Mouse (Mus musculus): Measurements from ENCODE around the gene Prrg2. TPM values are rescaled to one million over a fixed set of nuclear protein-coding genes. Genes with fewer than 3 reads are reported as not detected.

The Prrg2 gene
- total and polyA plus RNA-seq, 3 experiments, result 5.5 to 23.6 (median 6.2) TPM

GRCm38 (mm10) chr7:45006503-45006902 lies 56.0 kb downstream of the Prrg2 start:
- intact Hi-C loops (cut with DNase I), result no loop called here
- Histone ChIP-seq H3K9ac (ENCODE audit: low read depth, low read length) (no peak overlapping the region), H3K27ac (no peak overlapping the region), H3K27me3 (ENCODE audit: control insufficient read depth, insufficient read depth, low read length) (no peaks in the 10 kb centered on the region), H3K36me3 (ENCODE audit: control insufficient read depth, insufficient read depth, low read length) (no peaks in the 10 kb centered on the region), H3K4me3 (no peak overlapping the region), H3K4me1 (ENCODE audit: control insufficient read depth, insufficient read depth, low read length) (peaks cover 1% of the 10 kb centered on the region; the same call in 1 of the 2 replicates), H3K79me2 (replicated peaks; ENCODE audit: control insufficient read depth, insufficient read depth, low read length) (no peaks in the 10 kb centered on the region; the same call in 1 of the 2 replicates)
- DNase-seq, result no peak
- TF ChIP-seq EP300 (IDR thresholded peaks at IDR 0.05; ENCODE audit: insufficient read depth, low read depth, low read length), result no peak
- no peak for TF ChIP-seq CTCF (IDR thresholded peaks at IDR 0.05)
- no peak for TF ChIP-seq POLR2A (IDR thresholded peaks at IDR 0.05; ENCODE audit: insufficient read depth, low read depth, low read length)
- 91% methylated on average over 12 of the region's 12 CpGs for WGBS

DNA sequence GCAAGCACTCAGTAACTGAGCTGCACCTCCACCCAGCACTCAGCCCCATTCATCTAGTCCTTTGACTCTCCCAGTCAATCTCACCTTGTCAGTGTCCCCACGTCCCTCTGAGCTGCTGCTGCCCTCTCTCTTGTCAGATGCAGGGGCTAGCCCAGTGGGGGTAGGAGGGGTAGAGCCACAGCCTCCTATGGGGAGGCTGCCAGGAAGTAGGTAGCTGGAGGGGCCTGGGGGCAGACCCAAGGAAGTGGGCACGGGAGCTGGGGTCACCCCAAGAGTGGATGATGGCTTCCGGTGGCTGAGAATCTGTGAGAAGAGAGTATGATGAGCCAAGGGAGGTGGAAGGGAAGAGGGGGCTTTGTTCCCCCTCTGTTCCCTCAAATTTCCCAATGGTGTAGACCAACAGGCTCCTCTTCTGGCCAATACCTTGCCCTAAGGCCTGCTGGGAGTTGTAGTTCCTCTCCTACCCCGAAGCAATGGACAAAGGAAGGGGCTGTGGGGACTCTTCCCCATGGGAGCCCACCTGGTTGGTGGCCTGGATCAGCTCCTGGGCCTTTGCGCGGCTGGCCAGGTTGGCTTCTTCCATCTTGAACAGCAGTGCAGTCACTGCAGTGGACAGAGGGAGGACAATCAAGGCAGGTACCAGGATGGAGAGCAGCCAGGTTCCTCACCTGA lies 57.0 kb downstream of the Prrg2 start:
- H3K79me2 ChIP-seq (replicated peaks; ENCODE audit: control insufficient read depth, insufficient read depth, low read length), result no peaks in the 10 kb centered on the region; the same call in 1 of the 2 replicates
- no peaks in the 10 kb centered on the region for H3K27me3 ChIP-seq (ENCODE audit: control insufficient read depth, insufficient read depth, low read length)
- H3K9ac ChIP-seq (ENCODE audit: low read depth, low read length), result no peak overlapping the region
- no peak overlapping the region for H3K27ac ChIP-seq
- no peak overlapping the region for H3K4me3 ChIP-seq
- intact Hi-C loops (cut with DNase I), result no loop called here
- TF ChIP-seq CTCF (IDR thresholded peaks at IDR 0.05) (no peak), EP300 (IDR thresholded peaks at IDR 0.05; ENCODE audit: insufficient read depth, low read depth, low read length) (no peak)
- DNase-seq, result no peak
- H3K4me1 ChIP-seq (ENCODE audit: control insufficient read depth, insufficient read depth, low read length), result peaks cover 1% of the 10 kb centered on the region; the same call in 1 of the 2 replicates
- 77% methylated on average over 6 of the region's 6 CpGs for WGBS
- H3K36me3 ChIP-seq (ENCODE audit: control insufficient read depth, insufficient read depth, low read length), result no peaks in the 10 kb centered on the region

DNA sequence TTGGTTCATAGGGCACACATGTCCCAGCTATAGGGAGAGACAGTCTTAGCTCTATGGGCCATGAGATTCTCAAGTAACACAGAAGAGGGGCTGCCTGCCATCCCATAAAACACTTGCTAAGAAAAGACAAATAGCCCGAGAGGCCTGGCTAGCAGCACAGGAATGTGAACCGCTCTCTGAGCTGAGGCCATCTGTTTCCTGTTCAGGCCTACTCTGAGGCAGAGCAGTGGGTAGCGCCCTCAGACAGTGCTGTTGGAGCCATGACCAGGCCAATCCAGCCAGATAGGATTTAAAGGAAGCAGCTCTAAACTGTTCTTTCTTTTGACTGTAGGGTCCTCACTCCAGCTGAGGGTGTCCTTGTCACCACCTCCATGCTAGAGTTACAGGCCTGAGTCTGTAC lies 57.9 kb downstream of the Prrg2 start:
- no peak overlapping the region for H3K27ac ChIP-seq

More for the DNA sequence above, 57.9 kb downstream of the Prrg2 start:
- 33% methylated on average over 3 of the region's 3 CpGs for WGBS
- Histone ChIP-seq H3K9ac (ENCODE audit: low read depth, low read length) (no peak overlapping the region), H3K79me2 (replicated peaks; ENCODE audit: control insufficient read depth, insufficient read depth, low read length) (no peaks in the 10 kb centered on the region; the same call in 1 of the 2 replicates), H3K36me3 (ENCODE audit: control insufficient read depth, insufficient read depth, low read length) (peaks cover 3% of the 10 kb centered on the region), H3K27me3 (ENCODE audit: control insufficient read depth, insufficient read depth, low read length) (no peaks in the 10 kb centered on the region), H3K4me3 (no peak overlapping the region), H3K4me1 (ENCODE audit: control insufficient read depth, insufficient read depth, low read length) (peaks cover 5% of the 10 kb centered on the region)
- intact Hi-C loops (cut with DNase I), result no loop called here
- no peak for DNase-seq
- TF ChIP-seq EP300 (IDR thresholded peaks at IDR 0.05; ENCODE audit: insufficient read depth, low read depth, low read length) (no peak), POLR2A (IDR thresholded peaks at IDR 0.05; ENCODE audit: insufficient read depth, low read depth, low read length) (no peak), CTCF (IDR thresholded peaks at IDR 0.05) (no peak)

Small RNA genes lying within 50 kb of the gene (microRNA-seq; reads per million reads assigned to microRNA genes)
- gene Mir7054, result 0.39 to 0.56 reads per million in 2 experiments

Other genes starting within 250 kb of the Prrg2 start
Only the 30 nearest of the 36 such genes appear.
- gene Pnkp, start 205.5 kb downstream of the Prrg2 start, total RNA-seq (2021), result 10 to 100 TPM; 15.3 to 19.6 TPM
- 20.2 and 30.1 TPM in 2 replicates for gene Pnkp, start 205.5 kb downstream of the Prrg2 start, polyA plus RNA-seq (2012; rRNA removed)
- 100 to 1,000 TPM; 155 to 172 TPM for gene Ptov1, start 192.9 kb downstream of the Prrg2 start, total RNA-seq (2021)
- gene Ptov1, start 192.9 kb downstream of the Prrg2 start, polyA plus RNA-seq (2012; rRNA removed), result 293 and 317 TPM in 2 replicates
- 10 to 100 TPM; 70.0 to 85.8 TPM for gene Med25, start 170.0 kb downstream of the Prrg2 start, total RNA-seq (2021)
- gene Med25, start 170.0 kb downstream of the Prrg2 start, polyA plus RNA-seq (2012; rRNA removed), result 107 and 121 TPM in 2 replicates
- 10 to 100 TPM; 16.3 to 17.1 TPM for gene Fuz, start 166.6 kb downstream of the Prrg2 start, total RNA-seq (2021)
- 25.2 and 31.6 TPM in 2 replicates for gene Fuz, start 166.6 kb downstream of the Prrg2 start, polyA plus RNA-seq (2012; rRNA removed)
- 10 to 100 TPM; 63.3 to 67.6 TPM for gene Ap2a1, start 133.2 kb downstream of the Prrg2 start, total RNA-seq (2021)
- gene Ap2a1, start 133.2 kb downstream of the Prrg2 start, polyA plus RNA-seq (2012; rRNA removed), result 56.1 and 68.1 TPM in 2 replicates
- gene Tsks, start 119.5 kb downstream of the Prrg2 start, total RNA-seq (2021), result not detected
- gene Tsks, start 119.5 kb downstream of the Prrg2 start, polyA plus RNA-seq (2012; rRNA removed), result 0.26 and 1.5 TPM in 2 replicates
- 1 to 10 TPM; 1.5 to 2.1 TPM for gene Cpt1c, start 87.8 kb downstream of the Prrg2 start, total RNA-seq (2021)
- gene Cpt1c, start 87.8 kb downstream of the Prrg2 start, polyA plus RNA-seq (2012; rRNA removed), result 8.4 and 9.7 TPM in 2 replicates
- 10 to 100 TPM; 85.4 to 98.0 TPM for gene Prmt1, start 76.1 kb downstream of the Prrg2 start, total RNA-seq (2021)
- 96.7 and 139 TPM in 2 replicates for gene Prmt1, start 76.1 kb downstream of the Prrg2 start, polyA plus RNA-seq (2012; rRNA removed)
- 10 to 100 TPM; 24.4 to 26.0 TPM for gene Irf3, start 65.0 kb downstream of the Prrg2 start, total RNA-seq (2021)
- gene Irf3, start 65.0 kb downstream of the Prrg2 start, polyA plus RNA-seq (2012; rRNA removed), result 55.6 and 62.6 TPM in 2 replicates
- 10 to 100 TPM in 1 of 2 experiments, 1 to 10 TPM in 1; 9.5 to 11.5 TPM for gene Bcl2l12, start 64.0 kb downstream of the Prrg2 start, total RNA-seq (2021)
- gene Bcl2l12, start 64.0 kb downstream of the Prrg2 start, polyA plus RNA-seq (2012; rRNA removed), result 16.8 and 19.2 TPM in 2 replicates
- gene Scaf1, start 46.3 kb downstream of the Prrg2 start, total RNA-seq (2021), result 10 to 100 TPM; 45.5 to 46.6 TPM
- 33.9 and 36.0 TPM in 2 replicates for gene Scaf1, start 46.3 kb downstream of the Prrg2 start, polyA plus RNA-seq (2012; rRNA removed)
- gene Rras, start 44.7 kb downstream of the Prrg2 start, total RNA-seq (2021), result 10 to 100 TPM; 40.9 to 44.3 TPM
- 107 and 114 TPM in 2 replicates for gene Rras, start 44.7 kb downstream of the Prrg2 start, polyA plus RNA-seq (2012; rRNA removed)
- 10 to 100 TPM; 22.4 to 23.0 TPM for gene Prr12, start 9.8 kb downstream of the Prrg2 start, total RNA-seq (2021)
- gene Prr12, start 9.8 kb downstream of the Prrg2 start, polyA plus RNA-seq (2012; rRNA removed), result 4.9 and 7.1 TPM in 2 replicates
- 10 to 100 TPM; 27.0 to 29.3 TPM for gene Nosip, start 248 bp downstream of the Prrg2 start, total RNA-seq (2021)
- 41.7 and 43.6 TPM in 2 replicates for gene Nosip, start 248 bp downstream of the Prrg2 start, polyA plus RNA-seq (2012; rRNA removed)
- gene Rcn3, start 29.5 kb upstream of the Prrg2 start, total RNA-seq (2021), result 10 to 100 TPM; 24.6 to 27.9 TPM
- 52.2 and 64.5 TPM in 2 replicates for gene Rcn3, start 29.5 kb upstream of the Prrg2 start, polyA plus RNA-seq (2012; rRNA removed)
- gene Fcgrt, start 41.2 kb upstream of the Prrg2 start, total RNA-seq (2021), result 10 to 100 TPM; 60.3 to 67.5 TPM
- 82.8 and 100 TPM in 2 replicates for gene Fcgrt, start 41.2 kb upstream of the Prrg2 start, polyA plus RNA-seq (2012; rRNA removed)
- 100 to 1,000 TPM; 534 to 613 TPM for gene Rps11, start 61.8 kb upstream of the Prrg2 start, total RNA-seq (2021)
- gene Rps11, start 61.8 kb upstream of the Prrg2 start, polyA plus RNA-seq (2012; rRNA removed), result 186 and 258 TPM in 2 replicates
- gene Rpl13a, start 66.1 kb upstream of the Prrg2 start, total RNA-seq (2021), result 100 to 1,000 TPM; 561 to 659 TPM
- 915 and 1,061 TPM in 2 replicates for gene Rpl13a, start 66.1 kb upstream of the Prrg2 start, polyA plus RNA-seq (2012; rRNA removed)
- gene Gm45713, start 73.6 kb upstream of the Prrg2 start, total RNA-seq (2021), result under 1 TPM in 1 of 2 experiments, not detected in 1; 0.80 TPM
- 4.5 and 4.6 TPM in 2 replicates for gene Gm45713, start 73.6 kb upstream of the Prrg2 start, polyA plus RNA-seq (2012; rRNA removed)
- gene Flt3l, start 73.8 kb upstream of the Prrg2 start, total RNA-seq (2021), result 1 to 10 TPM; 5.5 to 6.4 TPM
- 47.4 and 59.1 TPM in 2 replicates for gene Flt3l, start 73.8 kb upstream of the Prrg2 start, polyA plus RNA-seq (2012; rRNA removed)
- 10 to 100 TPM; 33.8 to 36.7 TPM for gene Pih1d1, start 91.6 kb upstream of the Prrg2 start, total RNA-seq (2021)
- 48.1 and 51.2 TPM in 2 replicates for gene Pih1d1, start 91.6 kb upstream of the Prrg2 start, polyA plus RNA-seq (2012; rRNA removed)
- 10 to 100 TPM; 19.7 to 25.1 TPM for gene Aldh16a1, start 91.9 kb upstream of the Prrg2 start, total RNA-seq (2021)
- gene Aldh16a1, start 91.9 kb upstream of the Prrg2 start, polyA plus RNA-seq (2012; rRNA removed), result 23.5 and 23.9 TPM in 2 replicates
- 10 to 100 TPM; 18.3 to 24.3 TPM for gene Slc17a7, start 101.3 kb upstream of the Prrg2 start, total RNA-seq (2021)
- 29.1 and 36.8 TPM in 2 replicates for gene Slc17a7, start 101.3 kb upstream of the Prrg2 start, polyA plus RNA-seq (2012; rRNA removed)
- not detected for gene Gfy, start 116.9 kb upstream of the Prrg2 start, total RNA-seq (2021)
- gene Gfy, start 116.9 kb upstream of the Prrg2 start, polyA plus RNA-seq (2012; rRNA removed), result not detected in 2 replicates
- gene Pth2, start 118.3 kb upstream of the Prrg2 start, total RNA-seq (2021), result not detected
- gene Pth2, start 118.3 kb upstream of the Prrg2 start, polyA plus RNA-seq (2012; rRNA removed), result not detected in 2 replicates
- gene Ccdc155, start 142.2 kb upstream of the Prrg2 start, total RNA-seq (2021), result not detected
- 0.06 and 0.12 TPM in 2 replicates for gene Ccdc155, start 142.2 kb upstream of the Prrg2 start, polyA plus RNA-seq (2012; rRNA removed)
- not detected for gene Dkkl1, start 149.5 kb upstream of the Prrg2 start, total RNA-seq (2021)
- gene Dkkl1, start 149.5 kb upstream of the Prrg2 start, polyA plus RNA-seq (2012; rRNA removed), result 0.37 and 0.73 TPM in 2 replicates
- 10 to 100 TPM in 1 of 2 experiments, 1 to 10 TPM in 1; 6.2 to 10.8 TPM for gene Tead2, start 153.1 kb upstream of the Prrg2 start, total RNA-seq (2021)
- 13.1 and 14.0 TPM in 2 replicates for gene Tead2, start 153.1 kb upstream of the Prrg2 start, polyA plus RNA-seq (2012; rRNA removed)
- gene Cd37, start 176.4 kb upstream of the Prrg2 start, total RNA-seq (2021), result 1 to 10 TPM; 3.1 to 4.3 TPM
- 10.0 and 21.2 TPM in 2 replicates for gene Cd37, start 176.4 kb upstream of the Prrg2 start, polyA plus RNA-seq (2012; rRNA removed)
- gene Slc6a16, start 178.4 kb upstream of the Prrg2 start, total RNA-seq (2021), result not detected
- gene Slc6a16, start 178.4 kb upstream of the Prrg2 start, polyA plus RNA-seq (2012; rRNA removed), result 0.15 TPM in 1 of 2 replicates, not detected in the other

Data from heart, adult 2 months (tissue).